Mouse (Mus musculus) cerebellum, postnatal 25 days (tissue): ENCODE data around the gene Olfr169.
"Not testable (repeated sequence)": the region's sequence is repeated elsewhere in the genome, so short reads cannot be mapped to it uniquely, and the experiment has no call there.

Experiments
- DNase-seq, 2 experiments: peaks; one replicate each; pipeline ENCODE4 v3.0.0; 2021; ENCODE audit warnings: mixed read lengths in 2 of 2

Olfr169 gene

DNA sequence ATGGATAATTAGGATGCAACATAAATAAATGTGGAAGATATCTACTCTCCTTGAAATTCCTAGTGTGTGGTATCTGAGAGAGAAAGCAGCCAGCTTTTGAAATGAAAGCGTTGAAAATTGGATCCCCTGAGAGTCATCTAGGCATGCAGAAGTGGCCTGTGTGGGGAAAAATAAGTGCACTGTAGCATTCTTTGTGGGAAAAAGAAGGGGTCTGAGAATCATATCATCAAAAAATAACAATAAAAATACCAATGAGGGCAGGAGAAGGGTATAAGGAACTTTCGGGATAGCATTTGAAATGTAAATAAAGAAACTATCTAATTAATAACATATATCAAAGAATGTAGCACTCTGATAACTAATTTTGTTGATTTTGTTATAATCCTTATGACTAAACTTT is at the start of gene Olfr169:
Olfr169 (minus strand) TSS at position 101 of the 400 bp plus-strand sequence.
- DNase-seq = not testable (repeated sequence)

DNA sequence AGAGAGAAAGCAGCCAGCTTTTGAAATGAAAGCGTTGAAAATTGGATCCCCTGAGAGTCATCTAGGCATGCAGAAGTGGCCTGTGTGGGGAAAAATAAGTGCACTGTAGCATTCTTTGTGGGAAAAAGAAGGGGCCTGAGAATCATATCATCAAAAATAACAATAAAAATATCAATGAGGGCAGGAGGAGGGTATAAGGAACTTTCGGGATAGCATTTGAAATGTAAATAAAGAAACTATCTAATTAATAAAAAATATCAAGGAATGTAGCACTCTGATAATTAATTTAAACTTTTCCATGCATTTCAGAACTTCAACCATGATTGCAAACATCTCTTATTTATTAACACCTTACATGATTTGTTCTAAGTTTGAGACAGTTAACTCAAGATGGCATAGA is 40.2 kb upstream of the Olfr169 start, which contains the start of gene Olfr170:
Olfr170 (minus strand) TSS at position 101 of the 400 bp plus-strand sequence.
- not testable (repeated sequence) for DNase-seq

DNA sequence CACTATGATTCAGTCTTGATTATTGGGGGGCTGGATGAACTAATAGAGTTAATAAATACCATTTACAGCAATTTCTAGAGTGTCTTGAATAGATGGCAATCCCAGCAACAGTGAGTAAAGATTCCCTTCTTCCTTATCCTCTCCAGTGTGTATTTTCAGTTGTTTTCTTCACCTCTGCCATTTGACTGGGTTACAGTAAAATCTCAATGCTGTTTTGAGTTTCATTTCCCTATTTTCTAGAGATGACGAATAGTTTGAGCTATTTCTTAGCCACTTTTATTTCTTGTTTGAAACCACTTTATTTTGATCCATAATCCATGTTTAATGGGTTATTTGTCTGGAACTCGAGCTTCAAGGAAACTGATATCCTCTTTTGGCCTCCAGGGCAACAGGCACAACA is 31.6 kb upstream of the Olfr169 start:
- no peak for DNase-seq

DNA sequence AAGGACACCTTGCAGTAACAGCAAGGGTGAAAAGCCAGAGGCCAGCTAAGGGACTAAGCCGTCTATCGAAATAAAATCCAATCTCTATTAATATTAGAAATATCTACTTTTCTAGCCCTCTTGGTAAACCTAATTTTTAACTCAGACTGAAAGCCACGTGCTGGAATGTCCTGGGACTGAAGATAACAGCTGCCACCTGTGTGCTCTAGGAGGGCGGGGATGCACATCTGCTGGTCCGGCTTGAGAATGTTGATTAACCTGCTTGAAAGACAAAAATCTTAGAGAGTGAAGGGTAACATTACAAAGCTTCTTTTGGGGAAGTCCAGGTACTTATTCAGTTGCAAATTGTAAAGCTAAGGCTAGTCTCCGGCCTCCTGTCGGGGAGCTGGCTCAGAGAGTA is 18.2 kb downstream of the Olfr169 start:
- not testable (repeated sequence) for DNase-seq

DNA sequence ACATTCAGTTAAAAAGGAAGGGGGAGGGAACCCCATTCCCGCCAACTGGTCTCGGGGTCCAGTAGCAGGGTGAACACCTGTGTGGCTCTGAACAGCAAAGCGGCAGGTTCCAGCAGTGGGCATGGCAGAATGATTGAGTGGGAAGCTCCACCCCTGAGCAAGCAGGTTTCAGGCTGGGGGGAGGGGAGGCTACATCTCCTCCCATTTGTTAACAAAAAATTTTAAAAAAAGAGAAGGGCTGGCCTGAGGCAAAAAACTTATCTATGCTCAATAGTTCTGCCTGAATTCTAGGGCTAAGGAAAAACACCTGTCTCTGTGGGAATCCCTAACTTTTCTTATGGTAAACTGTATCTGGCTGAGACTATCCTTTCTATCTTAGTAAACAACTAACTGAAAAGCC is 19.4 kb downstream of the Olfr169 start:
- not testable (repeated sequence) for DNase-seq

DNA sequence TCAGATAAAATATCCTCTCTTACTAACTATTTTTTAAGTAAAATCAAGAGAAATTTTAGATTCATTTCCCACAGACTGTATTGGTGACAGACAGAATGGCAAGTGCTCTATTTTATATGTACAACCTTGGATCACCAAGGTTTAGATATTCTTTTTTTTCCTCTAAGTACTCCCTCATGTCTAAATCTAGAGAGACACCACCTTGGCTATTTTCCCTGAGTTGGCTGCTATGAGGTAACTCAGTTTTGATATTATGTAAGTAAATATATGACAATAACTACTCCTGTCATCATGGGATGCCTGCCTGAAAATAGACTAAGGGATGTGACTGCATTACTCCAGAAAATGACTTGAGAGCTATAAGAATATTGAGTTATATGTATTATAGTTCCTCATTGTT is 36.2 kb downstream of the Olfr169 start, which contains the start of gene Olfr168:
Olfr168 (minus strand) TSS at position 101 of the 400 bp plus-strand sequence.
- DNase-seq = no peak

DNA sequence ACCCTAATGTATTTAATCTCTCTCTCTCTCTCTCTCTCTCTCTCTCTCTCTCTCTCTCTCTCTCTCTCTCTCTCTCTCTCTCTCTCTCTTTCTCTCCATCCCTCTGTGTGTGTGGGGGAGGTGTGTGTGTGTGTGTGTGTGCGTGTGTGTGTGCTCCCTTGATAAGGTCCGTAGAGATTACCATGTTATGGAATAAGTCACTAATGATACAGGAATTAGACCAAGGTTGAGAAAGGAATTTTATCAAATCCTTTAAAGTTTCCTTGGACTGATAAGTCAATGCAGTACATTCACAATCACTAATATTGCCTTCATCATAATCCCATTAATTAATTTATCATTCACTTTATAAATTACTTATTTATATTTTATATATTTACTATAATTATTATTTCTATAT is 49.4 kb downstream of the Olfr169 start, which contains the start of gene Olfr167:
Olfr167 (minus strand) TSS at position 101 of the 400 bp plus-strand sequence.
- no peak for DNase-seq
